Mouse (Mus musculus) spleen, adult 2 months (tissue): ENCODE data around the gene Hspd1. TPM values are rescaled to one million over a fixed set of nuclear protein-coding genes. Genes with fewer than 3 reads are reported as not detected.

Experiments used
- DNase-seq, 2 experiments: peaks; one replicate each; pipeline versions ENCODE4 v3.0.0 to v3.0.0-alpha.2; 2012 to 2021; ENCODE audit warnings: low spot score in 2 of 2, low read depth in 1 of 2
- H3K27ac ChIP-seq: fragments of 200-500 bp; 2 replicates; pipeline ENCODE4 v1.5.1; 2012; ENCODE audit warnings: low read length, inconsistent platforms; ENCODE audit not compliant: insufficient read depth
- H3K27me3 ChIP-seq: fragments of 200-500 bp; 2 replicates; pipeline ENCODE4 v1.6.1; 2012; ENCODE audit warnings: mild to moderate bottlenecking, moderate library complexity, low read length, inconsistent platforms; ENCODE audit not compliant: control insufficient read depth, insufficient read depth
- H3K36me3 ChIP-seq: fragments of 200-500 bp; 2 replicates; pipeline ENCODE4 v1.6.1; 2012; ENCODE audit warnings: mild to moderate bottlenecking, low read length, inconsistent platforms; ENCODE audit not compliant: control insufficient read depth, insufficient read depth
- H3K4me1 ChIP-seq: fragments of 200-500 bp; 2 replicates; pipeline ENCODE4 v1.6.1; 2011; ENCODE audit warnings: inconsistent platforms; ENCODE audit not compliant: control insufficient read depth, insufficient read depth, insufficient read length
- H3K4me3 ChIP-seq: fragments of 200-500 bp; 2 replicates; pipeline ENCODE4 v1.5.1; 2011; ENCODE audit warnings: mild to moderate bottlenecking, inconsistent platforms; ENCODE audit not compliant: insufficient read depth, insufficient read length; ENCODE audit errors: extremely low read depth
- CTCF ChIP-seq: fragments of 200-500 bp; IDR thresholded peaks from 2 replicates; pipeline ENCODE4 v1.5.1; 2011; ENCODE audit warnings: mild to moderate bottlenecking, inconsistent platforms; ENCODE audit not compliant: insufficient read depth, insufficient read length, insufficient replicate concordance; ENCODE audit errors: extremely low read depth
- POLR2A ChIP-seq: fragments of 200-500 bp; IDR thresholded peaks from 2 replicates; pipeline ENCODE4 v1.6.1; 2011; ENCODE audit warnings: low read depth, low read length, inconsistent platforms
- WGBS: fragments of 180-500 bp; shearing (Covaris S2); methylation state at CpG from one replicate; pipeline ENCODE4 v1.1.7; 2018; 5-methylcytosine and 5-hydroxymethylcytosine counted together
- polyA plus RNA-seq: library from polyadenylated mRNA; depleted of rRNA; stranded (reverse); fragments of >200 nt; gene quantifications from 2 replicates; pipeline ENCODE4 v1.2.3, GENCODE M21; 2012; rRNA removed

The Hspd1 gene
- polyA plus RNA-seq, 1 experiment, result 9.2 TPM

GRCm38 (mm10) chr1:55027966-55028365 lies 60.1 kb downstream of the Hspd1 start:
- TF ChIP-seq CTCF (no peak), POLR2A (no peak)
- no peaks in the 10 kb centered on the region for H3K27me3 ChIP-seq
- no peak overlapping the region for H3K4me3 ChIP-seq
- H3K27ac ChIP-seq, result peak overlapping the region; percentile 87
- 76% methylated on average over 1 of the region's 1 CpGs for WGBS
- H3K4me1 ChIP-seq, result peaks cover 18% of the 10 kb centered on the region; the same call in 1 of the 2 replicates
- no peak for DNase-seq
- H3K36me3 ChIP-seq, result no peaks in the 10 kb centered on the region

Other genes with a start within 250 kb of the Hspd1 start
- 43.1 and 46.2 TPM in 2 replicates for gene Ankrd44, start 161.9 kb downstream of the Hspd1 start, polyA plus RNA-seq
- gene Sf3b1, start 60.8 kb downstream of the Hspd1 start, polyA plus RNA-seq, result 35.5 and 39.0 TPM in 2 replicates
- 3.1 and 3.3 TPM in 2 replicates for gene Coq10b, start 35.5 kb downstream of the Hspd1 start, polyA plus RNA-seq
- gene Hspe1, start 111 bp downstream of the Hspd1 start, polyA plus RNA-seq, result 11.1 and 14.1 TPM in 2 replicates
- 3.5 and 3.9 TPM in 2 replicates for gene Mob4, start 43.0 kb upstream of the Hspd1 start, polyA plus RNA-seq
- 1.6 TPM in 2 replicates for gene Rftn2, start 138.5 kb upstream of the Hspd1 start, polyA plus RNA-seq
- 2.5 and 3.8 TPM in 2 replicates for gene Mars2, start 148.9 kb upstream of the Hspd1 start, polyA plus RNA-seq